Mouse (Mus musculus) C2C12 (cell line): ENCODE data around the gene Htra3.

Experiments
- CEBPB ChIP-seq: IDR thresholded peaks from one replicate; pipeline ENCODE4 v1.6.1; 2011; ENCODE audit warnings: low read depth, mild to moderate bottlenecking, control low read depth, moderate library complexity
- CTCF ChIP-seq: IDR thresholded peaks from one replicate; pipeline ENCODE4 v1.5.1; 2011; ENCODE audit not compliant: control insufficient read depth, insufficient read depth, insufficient read length
- FOSL1 ChIP-seq: IDR thresholded peaks from one replicate; pipeline ENCODE4 v1.8.0; 2011; ENCODE audit warnings: mild to moderate bottlenecking, low read length; ENCODE audit not compliant: poor library complexity, insufficient read depth, severe bottlenecking
- MAX ChIP-seq: IDR thresholded peaks from one replicate; pipeline ENCODE4 v1.6.1; 2011; ENCODE audit warnings: mild to moderate bottlenecking, control low read depth
- MYOD1 ChIP-seq: IDR thresholded peaks from one replicate; pipeline ENCODE4 v1.6.1; 2011; ENCODE audit warnings: low read depth; ENCODE audit not compliant: control insufficient read depth, insufficient read length
- MYOG ChIP-seq: IDR thresholded peaks from one replicate; pipeline ENCODE4 v1.6.1; 2011; ENCODE audit not compliant: control insufficient read depth, insufficient read length; ENCODE audit errors: extremely low read depth
- USF1 ChIP-seq: IDR thresholded peaks from one replicate; pipeline ENCODE4 v1.6.1; 2011; ENCODE audit warnings: low read depth, mild to moderate bottlenecking, control low read depth, moderate library complexity

DNA sequence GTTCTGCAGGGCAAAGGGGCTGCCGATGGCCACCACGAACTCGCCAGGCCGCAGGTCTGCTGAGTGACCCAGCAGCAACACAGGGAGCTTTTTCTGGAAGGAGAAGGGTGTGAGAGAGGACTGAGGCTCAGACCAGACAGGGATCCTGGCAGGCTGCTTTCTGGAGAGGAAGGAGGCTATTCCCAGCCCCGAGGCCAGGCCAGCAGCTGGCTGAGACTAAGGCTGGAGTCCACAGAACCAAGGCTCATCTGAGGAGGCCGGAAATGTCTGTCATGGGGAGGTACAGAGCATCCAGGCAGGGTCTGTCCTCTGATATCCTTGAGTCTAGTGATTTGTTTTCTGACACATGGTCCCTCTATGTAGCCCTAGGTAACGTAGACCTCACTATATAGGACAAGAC lies 13.4 kb downstream of the Htra3 start:
- TF ChIP-seq CTCF (no peak), FOSL1 (no peak), MYOD1 (no peak), CEBPB (no peak), MYOG (no peak), MAX (no peak), USF1 (no peak)
